Mouse (Mus musculus) heart, embryonic 12.5 days (tissue): ENCODE results near the gene Acsm1. TPM values are rescaled to one million over a fixed set of nuclear protein-coding genes. Genes with fewer than 3 reads are reported as not detected.
"Not testable (repeated sequence)": the region's sequence is repeated elsewhere in the genome, so short reads cannot be mapped to it uniquely, and the experiment has no call there.

Source experiments
- ATAC-seq: fragments of 200-750 bp; cut with Nextera tagmentation; 2 replicates; pipeline ENCODE4 v1.8.0; 2017; ENCODE audit warnings: moderate TSS enrichment, moderate library complexity; ENCODE audit not compliant: insufficient number of reproducible peaks, low FRiP score
- H3K27ac ChIP-seq: fragments of 300-500 bp; sonication (generic); 2 replicates; pipeline ENCODE4 v1.5.1; 2016; ENCODE audit warnings: mild to moderate bottlenecking, moderate library complexity; ENCODE audit not compliant: poor library complexity, severe bottlenecking
- H3K27me3 ChIP-seq: fragments of 300-500 bp; sonication (generic); replicated peaks from 2 replicates; pipeline ENCODE4 v1.6.1; 2016; ENCODE audit warnings: mild to moderate bottlenecking, moderate library complexity
- H3K36me3 ChIP-seq: fragments of 300-500 bp; sonication (generic); 2 replicates; pipeline ENCODE4 v1.6.1; 2016; ENCODE audit warnings: mild to moderate bottlenecking, moderate library complexity
- H3K4me1 ChIP-seq: fragments of 300-500 bp; sonication (generic); replicated peaks from 2 replicates; pipeline ENCODE4 v1.6.1; 2016; ENCODE audit warnings: mild to moderate bottlenecking
- H3K4me2 ChIP-seq: fragments of 300-500 bp; sonication (generic); 2 replicates; pipeline ENCODE4 v1.6.1; 2016; ENCODE audit warnings: mild to moderate bottlenecking, moderate library complexity
- H3K4me3 ChIP-seq: fragments of 300-500 bp; sonication (generic); 2 replicates; pipeline ENCODE4 v1.5.1; 2016; ENCODE audit warnings: mild to moderate bottlenecking
- H3K9ac ChIP-seq: fragments of 300-500 bp; sonication (generic); 2 replicates; pipeline ENCODE4 v1.6.1; 2016; ENCODE audit warnings: mild to moderate bottlenecking, moderate library complexity
- H3K9me3 ChIP-seq: fragments of 300-500 bp; sonication (generic); replicated peaks from 2 replicates; pipeline ENCODE4 v1.6.1; 2016; ENCODE audit warnings: mild to moderate bottlenecking, moderate library complexity
- WGBS: fragments of 180-500 bp; shearing (Covaris S2); methylation state at CpG from one replicate; pipeline ENCODE4 v1.1.7; 2016; 5-methylcytosine and 5-hydroxymethylcytosine counted together
- polyA plus RNA-seq: library from polyadenylated mRNA; unstranded; fragments of >200 nt; fragmentation: Nextera tagmentation; extraction: Ambion mirVana; gene quantifications from 2 replicates; pipeline ENCODE4 v1.2.1, GENCODE M21; 2016

The Acsm1 gene
- not detected in 2 replicates for polyA plus RNA-seq

DNA sequence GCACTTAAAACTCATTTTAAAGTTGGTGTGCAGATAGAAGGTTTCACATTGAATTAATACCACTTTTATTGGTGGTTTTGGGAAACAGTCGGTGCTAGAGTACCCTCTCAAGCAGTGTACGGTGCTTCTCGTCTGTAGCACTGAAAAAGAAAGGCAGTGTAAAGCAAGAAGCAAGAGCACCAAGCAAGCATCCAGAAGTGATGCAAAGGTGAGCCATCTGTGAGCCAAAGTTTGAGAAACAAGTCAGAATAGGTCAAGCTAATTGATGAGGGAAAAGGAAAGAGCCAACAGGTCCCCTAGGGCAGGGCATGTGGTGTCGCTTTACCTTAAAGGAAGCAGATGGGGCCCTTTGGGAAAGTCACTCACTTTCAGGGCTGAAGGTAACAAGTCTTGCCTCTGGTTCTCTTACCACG is at the start of gene Acsm1:
Gene Acsm1, plus strand, starts transcription at position 363 of the 413 bp plus-strand sequence.
- H3K4me1 ChIP-seq: no peaks in the 10 kb centered on the region
- H3K9me3 ChIP-seq: no peaks in the 10 kb centered on the region
- no peak for ATAC-seq
- no peak within 1 kb of the TSS for H3K4me3 ChIP-seq
- no peak within 1 kb of the TSS for H3K9ac ChIP-seq
- WGBS: 72% methylated on average over 5 of the region's 5 CpGs
- no peaks in the 10 kb centered on the region for H3K36me3 ChIP-seq
- no peak within 1 kb of the TSS for H3K4me2 ChIP-seq
- H3K27ac ChIP-seq: no peak within 1 kb of the TSS
- no peaks in the 10 kb centered on the region for H3K27me3 ChIP-seq

DNA sequence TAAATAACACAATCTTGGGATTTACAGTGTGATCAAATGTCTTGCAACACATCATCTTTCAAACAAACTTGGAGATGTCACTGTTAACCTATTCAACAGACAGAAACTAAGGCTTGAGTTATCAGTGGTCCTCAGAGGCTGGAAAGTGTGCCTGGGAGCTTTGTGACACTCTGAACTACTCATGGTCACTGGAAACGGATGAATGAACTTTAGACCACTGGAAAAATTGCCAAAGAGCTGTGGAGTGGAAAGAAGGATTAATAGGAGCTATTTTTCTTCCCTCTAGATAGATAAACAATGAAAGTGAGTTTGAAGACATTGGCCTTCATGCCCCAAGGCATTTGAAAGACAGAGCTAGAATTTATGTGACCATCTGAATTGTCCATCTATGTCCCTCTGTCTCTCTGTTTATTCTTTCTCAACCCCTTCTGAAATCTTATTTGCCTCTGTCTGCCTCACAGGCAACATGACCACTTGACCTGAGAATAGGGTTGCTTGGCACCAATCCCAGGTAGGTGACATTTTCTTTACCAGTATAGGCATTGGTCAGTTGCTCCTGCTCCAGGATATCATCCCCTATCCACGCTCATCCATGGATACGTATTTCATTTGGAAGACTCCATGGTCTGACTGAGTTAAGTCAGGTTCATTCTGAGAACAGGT is 46.9 kb upstream of the Acsm1 start:
- no peaks in the 10 kb centered on the region for H3K36me3 ChIP-seq
- no peak overlapping the region for H3K27ac ChIP-seq
- no peaks in the 10 kb centered on the region for H3K4me1 ChIP-seq
- H3K9me3 ChIP-seq: no peaks in the 10 kb centered on the region
- H3K4me3 ChIP-seq: no peak overlapping the region
- no peaks in the 10 kb centered on the region for H3K27me3 ChIP-seq
- WGBS: 77% methylated on average over 3 of the region's 3 CpGs
- no peak overlapping the region for H3K4me2 ChIP-seq
- no peak overlapping the region for H3K9ac ChIP-seq
- ATAC-seq: no peak

DNA sequence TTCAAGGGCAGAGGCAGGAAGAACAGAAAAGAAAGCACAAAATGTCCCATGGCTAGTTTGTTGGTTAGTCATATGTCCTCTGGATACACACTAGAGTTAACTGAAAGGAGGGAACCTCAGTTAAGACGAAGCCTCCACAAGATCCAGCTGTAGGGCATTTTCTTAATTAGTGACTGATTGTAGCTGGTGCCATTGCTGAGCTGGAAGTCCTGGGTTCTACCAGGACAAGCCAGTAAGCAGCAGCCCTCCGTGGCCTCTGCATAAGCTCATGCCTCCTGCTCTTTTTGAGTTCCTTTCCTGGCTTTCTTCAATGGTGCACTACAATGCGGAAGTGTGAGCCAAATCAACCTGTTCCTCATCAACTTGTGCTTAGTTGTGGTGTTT is 46.4 kb upstream of the Acsm1 start:
- no peak for ATAC-seq
- H3K36me3 ChIP-seq: no peaks in the 10 kb centered on the region
- no peak overlapping the region for H3K4me2 ChIP-seq
- no peak overlapping the region for H3K4me3 ChIP-seq
- WGBS: 79% methylated on average over 3 of the region's 3 CpGs
- H3K9ac ChIP-seq: no peak overlapping the region
- H3K4me1 ChIP-seq: no peaks in the 10 kb centered on the region
- no peak overlapping the region for H3K27ac ChIP-seq
- H3K27me3 ChIP-seq: no peaks in the 10 kb centered on the region
- no peaks in the 10 kb centered on the region for H3K9me3 ChIP-seq

DNA sequence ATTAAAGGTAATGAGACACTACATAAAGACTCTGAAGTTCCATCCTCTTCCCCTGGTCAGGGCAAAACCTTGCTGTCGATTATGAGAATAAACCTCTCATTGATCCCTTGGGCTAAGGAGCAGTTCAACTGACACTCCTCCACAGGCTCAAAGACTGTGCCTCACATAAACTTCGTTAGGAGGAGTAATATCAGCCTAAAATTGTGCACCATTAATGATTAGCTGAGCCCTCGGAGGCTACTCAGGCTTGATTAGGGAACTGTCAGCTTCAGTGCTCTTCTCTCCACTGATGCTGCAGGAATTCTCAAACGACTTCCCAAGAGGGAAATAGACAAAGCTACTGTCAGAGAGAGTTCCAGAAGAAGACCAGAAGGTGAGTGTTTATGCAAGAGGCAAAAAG is 45.4 kb upstream of the Acsm1 start:
- ATAC-seq: no peak

DNA sequence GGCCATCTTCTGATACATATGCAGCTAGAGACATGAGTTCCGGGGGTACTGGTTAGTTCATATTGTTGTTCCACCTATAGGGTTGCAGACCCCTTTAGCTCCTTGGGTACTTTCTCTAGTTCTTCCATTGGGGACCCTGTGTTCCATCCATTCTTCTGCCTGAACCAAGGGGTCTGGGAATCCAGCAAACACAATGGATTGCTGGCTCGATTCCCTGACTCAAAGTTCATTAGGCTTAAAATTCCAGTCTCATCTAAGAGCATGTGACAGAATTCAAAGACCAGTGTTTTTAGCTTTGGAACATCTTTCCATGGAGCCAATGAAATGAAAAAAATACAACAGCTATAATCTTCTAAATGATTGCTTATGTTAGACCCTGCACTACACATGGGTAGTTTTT is 44.4 kb upstream of the Acsm1 start:
- H3K9ac ChIP-seq, H3K36me3 ChIP-seq, ATAC-seq, H3K27ac ChIP-seq, H3K4me2 ChIP-seq, H3K27me3 ChIP-seq, H3K4me3 ChIP-seq, H3K9me3 ChIP-seq, H3K4me1 ChIP-seq: not testable (repeated sequence)
- WGBS: 78% methylated on average over 2 of the region's 2 CpGs

More for the DNA sequence above, 45.4 kb upstream of the Acsm1 start:
- no peak overlapping the region for H3K9ac ChIP-seq
- H3K9me3 ChIP-seq: no peaks in the 10 kb centered on the region
- 49% methylated on average over 4 of the region's 4 CpGs for WGBS
- no peaks in the 10 kb centered on the region for H3K4me1 ChIP-seq
- no peak overlapping the region for H3K4me3 ChIP-seq
- no peaks in the 10 kb centered on the region for H3K27me3 ChIP-seq
- no peaks in the 10 kb centered on the region for H3K36me3 ChIP-seq
- H3K4me2 ChIP-seq: no peak overlapping the region
- H3K27ac ChIP-seq: no peak overlapping the region

DNA sequence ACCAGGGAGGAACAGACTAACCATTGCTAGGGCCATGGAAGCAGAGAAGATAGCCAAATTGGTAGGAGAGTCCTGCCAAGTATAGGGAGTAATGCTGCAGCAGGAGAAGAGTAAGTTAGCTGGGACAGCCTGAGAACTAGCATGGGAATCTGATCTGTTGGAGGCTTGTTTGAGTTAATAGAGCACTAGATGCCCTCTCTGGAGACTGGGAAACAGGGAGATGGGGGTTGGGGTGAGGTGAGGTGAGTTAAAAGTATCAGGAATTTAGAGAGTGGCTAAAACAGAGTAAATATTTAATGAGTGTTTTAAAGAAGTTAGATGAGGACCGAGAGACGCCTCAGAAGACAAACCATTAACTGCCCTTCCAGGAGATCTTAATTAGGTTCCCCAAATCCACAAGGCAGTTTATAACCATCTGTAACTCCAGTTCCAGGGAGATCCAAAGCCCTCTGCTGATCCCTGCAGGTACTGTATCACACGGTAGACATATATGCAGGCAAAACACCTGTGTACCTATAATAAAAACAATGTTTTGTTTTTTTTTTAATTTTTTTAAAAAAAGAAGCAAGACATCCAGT is 12.2 kb upstream of the Acsm1 start:
- H3K36me3 ChIP-seq: no peaks in the 10 kb centered on the region
- H3K9me3 ChIP-seq: no peaks in the 10 kb centered on the region
- WGBS: 82% methylated on average over 3 of the region's 3 CpGs
- H3K4me1 ChIP-seq: no peaks in the 10 kb centered on the region
- no peak for ATAC-seq
- H3K27me3 ChIP-seq: no peaks in the 10 kb centered on the region
- H3K4me3 ChIP-seq: no peak overlapping the region
- no peak overlapping the region for H3K9ac ChIP-seq
- no peak overlapping the region for H3K4me2 ChIP-seq
- H3K27ac ChIP-seq: no peak overlapping the region

DNA sequence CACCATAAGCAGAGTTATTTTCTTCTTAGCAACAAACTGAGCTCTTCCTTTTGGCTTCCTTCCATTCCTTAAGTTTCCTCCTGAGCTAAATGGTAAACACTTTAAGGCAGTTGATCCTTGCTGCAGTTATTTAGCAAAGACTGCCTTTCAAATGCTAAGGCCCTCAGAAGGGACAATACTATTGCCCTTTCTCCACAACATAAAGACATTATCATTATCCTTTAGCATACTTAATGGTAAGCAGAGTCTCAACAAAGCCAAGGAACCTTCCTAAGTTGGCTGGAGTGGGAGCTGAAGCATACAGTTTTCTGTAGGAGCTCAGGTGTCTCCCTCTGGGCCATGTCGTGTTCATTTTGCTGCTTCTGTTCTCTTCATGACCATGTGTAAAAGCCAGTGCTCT is 11.5 kb upstream of the Acsm1 start:
- WGBS: 23% methylated on average over 1 of the region's 1 CpGs
- Histone ChIP-seq H3K9ac (no peak overlapping the region), H3K4me1 (no peaks in the 10 kb centered on the region), H3K27me3 (no peaks in the 10 kb centered on the region), H3K9me3 (no peaks in the 10 kb centered on the region), H3K4me2 (no peak overlapping the region), H3K27ac (no peak overlapping the region), H3K36me3 (no peaks in the 10 kb centered on the region), H3K4me3 (no peak overlapping the region)
- ATAC-seq: no peak

DNA sequence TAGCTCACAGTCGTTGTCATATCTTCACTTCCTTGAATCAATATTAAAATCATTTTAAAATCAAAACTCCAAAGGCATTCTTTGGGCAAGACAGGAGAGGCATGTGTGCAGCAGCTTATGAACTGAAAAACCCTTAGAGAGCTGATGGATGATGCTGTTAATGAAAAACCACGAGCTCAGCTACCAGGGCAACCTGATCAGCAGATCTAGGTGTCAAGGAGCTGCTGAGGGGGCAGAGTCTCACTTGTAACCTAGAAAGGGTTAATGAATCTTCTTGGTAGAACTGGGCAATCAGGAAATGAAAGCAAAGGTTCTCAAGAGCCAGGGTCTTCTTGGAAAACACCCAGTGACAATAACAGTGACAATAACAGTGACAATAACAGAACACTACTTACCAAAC is 10.3 kb upstream of the Acsm1 start:
- WGBS: 60% methylated on average over 2 of the region's 2 CpGs
- no peak for ATAC-seq

DNA sequence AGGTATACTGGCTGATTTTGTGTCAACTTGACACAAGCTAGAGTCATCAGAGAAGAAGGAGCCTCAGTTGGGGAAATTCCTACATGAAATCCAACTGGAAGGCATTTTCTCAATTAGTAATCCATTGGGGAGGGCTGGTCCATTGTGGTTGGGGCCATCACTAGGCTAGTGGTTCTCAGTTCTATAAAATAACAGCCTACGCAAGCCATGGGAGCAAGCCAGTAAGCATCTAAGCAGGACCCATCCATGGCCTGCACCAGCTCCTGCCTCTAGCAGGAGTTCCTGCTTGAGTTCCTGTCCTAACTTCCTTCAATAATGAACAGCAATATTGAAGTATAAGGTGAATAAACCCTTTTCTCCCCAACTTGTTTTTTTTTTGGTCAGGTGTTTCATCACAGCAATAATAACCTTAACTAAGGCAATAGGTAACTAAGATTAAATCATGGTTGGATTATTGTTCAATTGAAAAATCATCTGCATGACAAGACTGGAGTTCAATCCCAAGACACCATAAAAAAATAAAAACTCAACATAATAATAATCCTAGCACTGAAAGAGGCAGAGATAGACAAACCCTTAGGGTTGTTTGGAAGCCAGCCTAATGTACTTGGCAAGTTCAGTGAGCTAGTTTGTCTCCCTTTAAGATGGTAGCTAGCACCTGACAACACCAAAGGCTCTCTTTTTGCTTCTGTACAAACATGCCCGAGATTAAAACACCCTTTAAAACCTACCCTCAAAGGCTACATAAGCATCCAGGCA is 5.5 kb upstream of the Acsm1 start:
- no peak overlapping the region for H3K4me2 ChIP-seq
- no peaks in the 10 kb centered on the region for H3K9me3 ChIP-seq
- ATAC-seq: no peak
- H3K4me3 ChIP-seq: no peak overlapping the region
- 68% methylated on average over 2 of the region's 2 CpGs for WGBS
- no peak overlapping the region for H3K9ac ChIP-seq
- H3K36me3 ChIP-seq: no peaks in the 10 kb centered on the region
- H3K4me1 ChIP-seq: no peaks in the 10 kb centered on the region
- no peaks in the 10 kb centered on the region for H3K27me3 ChIP-seq
- no peak overlapping the region for H3K27ac ChIP-seq

More for the DNA sequence above, 10.3 kb upstream of the Acsm1 start:
- no peaks in the 10 kb centered on the region for H3K27me3 ChIP-seq
- H3K27ac ChIP-seq: no peak overlapping the region
- no peaks in the 10 kb centered on the region for H3K36me3 ChIP-seq
- H3K4me3 ChIP-seq: no peak overlapping the region
- H3K4me1 ChIP-seq: no peaks in the 10 kb centered on the region
- no peak overlapping the region for H3K9ac ChIP-seq
- no peaks in the 10 kb centered on the region for H3K9me3 ChIP-seq
- H3K4me2 ChIP-seq: no peak overlapping the region

DNA sequence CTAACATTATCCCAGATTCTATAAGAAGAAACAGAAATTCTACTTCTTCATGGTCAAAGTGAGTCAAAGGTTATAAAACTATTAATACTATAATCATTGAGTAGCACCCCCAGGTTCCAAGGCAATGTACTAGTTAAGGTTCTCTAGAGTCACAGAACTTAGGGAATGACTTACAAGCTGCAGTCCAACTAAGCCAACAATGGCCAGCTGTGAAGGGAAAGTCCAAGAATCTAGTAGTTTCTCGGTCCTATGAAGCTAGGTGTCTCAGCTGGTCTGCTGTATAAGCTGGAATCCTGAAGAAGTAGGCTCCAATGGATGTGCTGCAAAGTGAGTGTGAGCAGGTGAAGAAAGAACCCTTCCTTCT is 4.9 kb upstream of the Acsm1 start:
- no peaks in the 10 kb centered on the region for H3K36me3 ChIP-seq
- H3K4me2 ChIP-seq: no peak overlapping the region
- 68% methylated on average over 1 of the region's 1 CpGs for WGBS
- H3K27ac ChIP-seq: no peak overlapping the region
- H3K27me3 ChIP-seq: no peaks in the 10 kb centered on the region
- no peak for ATAC-seq
- H3K4me1 ChIP-seq: no peaks in the 10 kb centered on the region
- H3K9ac ChIP-seq: no peak overlapping the region
- no peak overlapping the region for H3K4me3 ChIP-seq
- no peaks in the 10 kb centered on the region for H3K9me3 ChIP-seq

DNA sequence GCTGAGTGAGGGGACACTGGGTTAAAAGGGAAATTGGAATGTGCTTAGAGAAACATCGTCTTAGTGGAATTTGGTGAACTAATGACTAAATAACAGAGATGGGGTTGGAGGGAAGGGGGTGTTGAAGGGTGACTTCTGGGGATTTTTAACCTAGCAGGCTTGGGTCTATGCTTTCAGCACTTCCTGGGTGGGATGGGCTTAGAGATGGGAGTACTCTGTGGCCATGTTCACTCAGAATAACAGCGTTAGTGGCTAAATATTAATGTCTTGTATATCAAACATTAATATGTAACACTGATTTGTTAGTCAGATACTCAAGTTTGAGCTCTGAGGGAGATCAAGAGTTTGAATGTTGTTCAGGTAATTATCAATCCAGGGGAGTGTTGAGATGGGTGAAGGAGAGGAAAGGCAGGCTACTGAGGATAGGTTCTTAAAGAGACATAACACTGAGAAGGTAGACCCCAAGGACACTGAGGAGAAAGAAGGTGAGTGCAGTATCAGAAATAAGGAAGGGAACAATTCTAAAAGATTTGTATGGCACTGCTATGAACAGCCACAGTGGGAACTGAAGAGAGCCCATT is 1.8 kb upstream of the Acsm1 start:
- no peak overlapping the region for H3K9ac ChIP-seq
- no peak for ATAC-seq
- H3K4me1 ChIP-seq: no peaks in the 10 kb centered on the region
- 56% methylated on average over 2 of the region's 2 CpGs for WGBS
- H3K9me3 ChIP-seq: no peaks in the 10 kb centered on the region
- no peak overlapping the region for H3K4me3 ChIP-seq
- H3K36me3 ChIP-seq: no peaks in the 10 kb centered on the region
- no peak overlapping the region for H3K27ac ChIP-seq
- H3K27me3 ChIP-seq: no peaks in the 10 kb centered on the region
- no peak overlapping the region for H3K4me2 ChIP-seq
